29 mouse cellular contexts compared by ENCODE assay signal in the genomic region with DNA sequence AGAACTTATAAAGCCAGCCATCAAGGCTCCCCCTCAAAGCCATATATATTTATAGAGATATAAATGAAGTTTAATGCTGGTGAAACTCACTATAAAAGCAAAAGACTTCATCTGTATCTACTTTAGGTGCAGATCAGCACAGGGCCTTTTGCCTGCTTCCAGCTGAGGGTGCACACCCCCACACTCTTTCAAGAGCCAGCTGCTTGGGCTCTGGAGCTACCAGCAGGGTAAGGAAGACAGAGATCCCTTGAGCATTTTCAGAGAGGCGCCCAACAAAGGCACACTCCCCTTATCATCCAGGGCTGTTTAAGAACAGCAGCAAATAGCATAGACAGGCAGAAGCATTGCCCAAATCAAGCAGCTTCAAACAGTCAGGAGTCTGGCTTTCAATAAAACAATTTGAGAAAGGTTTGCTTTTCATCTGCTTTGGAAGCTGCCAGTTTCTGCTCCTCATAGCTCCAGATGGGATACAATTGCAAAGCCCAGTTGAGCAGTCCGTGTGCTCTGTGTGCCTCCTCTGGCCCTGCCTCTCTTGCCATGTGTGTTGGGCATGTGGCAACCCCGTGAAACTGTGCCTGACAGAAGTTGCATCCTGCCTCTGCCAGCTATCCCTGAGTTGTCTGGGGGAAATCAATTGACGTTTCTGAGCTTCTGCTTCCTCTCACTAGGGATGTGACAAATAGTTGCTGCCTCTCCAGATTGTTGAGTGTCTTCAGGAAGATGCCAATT. TPM values are rescaled to one million over a fixed set of nuclear protein-coding genes. Genes with fewer than 3 reads are reported as not detected.
A peak's percentile ranks its signal among the peaks of the same experiment; 100 is the strongest.
DNase-seq lines count a peak whose midpoint lies in the region; ATAC-seq and TF ChIP-seq lines count a peak whose summit lies in the region.
"Had no signal": no experiment of that assay in that cellular context is flagged by ENCODE, and none has a peak within 500 bp of the region (broad histone marks: within the 10 kb centered on the region; RNA-seq: fewer than 3 reads in every experiment).

No protein-coding gene starts in this region.

- H3K9ac ChIP-seq in forebrain, embryonic 14.5 days (ENCODE audit: low read length), result no peak overlapping the region
- no peak overlapping the region for H3K9ac ChIP-seq in forebrain, embryonic 11.5 days (ENCODE audit: low read length)
- no peak overlapping the region for H3K9ac ChIP-seq in hindbrain, postnatal 0 days (replicated peaks; ENCODE audit: low read length)
- no peak overlapping the region for H3K9ac ChIP-seq in hindbrain, embryonic 13.5 days
- H3K9ac ChIP-seq: forebrain, embryonic 12.5 days; heart, embryonic 13.5 days; hindbrain, embryonic 14.5 days; intestine, embryonic 15.5 days; limb, embryonic 12.5 days; liver, postnatal 0 days; neural tube, embryonic 15.5 days had no signal

- no peaks in the 10 kb centered on the region for H3K9me3 ChIP-seq in forebrain, embryonic 14.5 days (replicated peaks; ENCODE audit: control insufficient read depth, low read length)
- no peaks in the 10 kb centered on the region for H3K9me3 ChIP-seq in forebrain, embryonic 11.5 days (ENCODE audit: control insufficient read depth, low read length)
- H3K9me3 ChIP-seq in hindbrain, postnatal 0 days (ENCODE audit: low read length), result no peaks in the 10 kb centered on the region
- no peaks in the 10 kb centered on the region for H3K9me3 ChIP-seq in hindbrain, embryonic 13.5 days
- H3K9me3 ChIP-seq: forebrain, embryonic 12.5 days; heart, embryonic 13.5 days; intestine, embryonic 15.5 days; limb, embryonic 12.5 days; neural tube, embryonic 15.5 days had no signal

- DNase-seq in forebrain, embryonic 14.5 days (ENCODE audit: low spot score), result peak; percentile 13
- no peak for DNase-seq in forebrain, embryonic 11.5 days (ENCODE audit: low spot score)
- peak; percentile 35 for DNase-seq in hindbrain, postnatal 0 days (ENCODE audit: low spot score)
- DNase-seq in left cerebral cortex, adult 18-20 months (ENCODE audit: low spot score in 2 of 2), result peak; percentile 19 to 22
- no peak for DNase-seq in left cerebral cortex, postnatal 14 days (ENCODE audit: low spot score in 2 of 2)
- DNase-seq in left cerebral cortex, postnatal 4 days, result peak; percentile 47
- DNase-seq: adrenal gland, postnatal 14 days; cerebellum, adult 9-10 months; gastrocnemius, postnatal 25 days; heart, adult 2 months; heart, postnatal 14 days; kidney, adult 8-10 months; kidney, postnatal 10 days; liver, postnatal 0 days; thymus, adult 2 months; thymus, postnatal 4 days had no signal

- no peak for TF ChIP-seq CTCF in hindbrain, postnatal 0 days (IDR thresholded peaks at IDR 0.05; ENCODE audit: low read depth)

- WGBS in forebrain, embryonic 14.5 days, result 46% methylated on average over 4 of the region's 4 CpGs
- WGBS in forebrain, embryonic 11.5 days, result 44% methylated on average over 4 of the region's 4 CpGs
- WGBS in hindbrain, postnatal 0 days, result 36% methylated on average over 4 of the region's 4 CpGs
- WGBS in hindbrain, embryonic 13.5 days, result 56% methylated on average over 4 of the region's 4 CpGs

- no peaks in the 10 kb centered on the region for H3K27me3 ChIP-seq in forebrain, embryonic 14.5 days (replicated peaks; ENCODE audit: control insufficient read depth, insufficient read depth, low read length)
- H3K27me3 ChIP-seq in forebrain, embryonic 11.5 days (ENCODE audit: control insufficient read depth, insufficient read depth, low read length), result no peaks in the 10 kb centered on the region
- H3K27me3 ChIP-seq in hindbrain, postnatal 0 days (ENCODE audit: insufficient read depth, low read length), result no peaks in the 10 kb centered on the region
- H3K27me3 ChIP-seq in hindbrain, embryonic 13.5 days, result 0 out of 2 replicates have a peak, but pooled peaks cover 3% of the 10 kb centered on the region
- H3K27me3 ChIP-seq: intestine, embryonic 15.5 days; neural tube, embryonic 15.5 days had no signal

- H3K36me3 ChIP-seq in forebrain, embryonic 14.5 days (ENCODE audit: control insufficient read depth, insufficient read depth, low read length), result no peaks in the 10 kb centered on the region
- no peaks in the 10 kb centered on the region for H3K36me3 ChIP-seq in forebrain, embryonic 11.5 days (ENCODE audit: control insufficient read depth, insufficient read depth, low read length)
- H3K36me3 ChIP-seq in hindbrain, postnatal 0 days (ENCODE audit: insufficient read depth, low read length), result no peaks in the 10 kb centered on the region
- H3K36me3 ChIP-seq in hindbrain, embryonic 13.5 days, result no peaks in the 10 kb centered on the region
- H3K36me3 ChIP-seq: forebrain, embryonic 12.5 days; heart, embryonic 13.5 days; intestine, embryonic 15.5 days; limb, embryonic 12.5 days; neural tube, embryonic 15.5 days had no signal

- H3K4me2 ChIP-seq in forebrain, embryonic 14.5 days (ENCODE audit: low read length), result no peak overlapping the region
- H3K4me2 ChIP-seq in forebrain, embryonic 11.5 days (ENCODE audit: low read depth, low read length, severe bottlenecking), result no peak overlapping the region
- H3K4me2 ChIP-seq in hindbrain, postnatal 0 days (ENCODE audit: low read depth, low read length), result no peak overlapping the region
- no peak overlapping the region for H3K4me2 ChIP-seq in hindbrain, embryonic 13.5 days
- H3K4me2 ChIP-seq: forebrain, embryonic 12.5 days; heart, embryonic 13.5 days; hindbrain, embryonic 14.5 days; intestine, embryonic 15.5 days; limb, embryonic 12.5 days; liver, embryonic 11.5 days; neural tube, embryonic 15.5 days had no signal

- no peak for ATAC-seq in forebrain, embryonic 14.5 days
- ATAC-seq in forebrain, embryonic 11.5 days (replicated peaks; ENCODE audit: low FRiP score), result no peak
- peak; percentile 63; the same call in 1 of the 2 replicates for ATAC-seq in hindbrain, postnatal 0 days
- ATAC-seq in hindbrain, embryonic 13.5 days (ENCODE audit: low FRiP score), result no peak
- ATAC-seq: CD4-positive, CD25-positive, alpha-beta regulatory T cell, adult 4 months; intestine, embryonic 15.5 days; liver, postnatal 0 days; lung, postnatal 0 days; midbrain, embryonic 16.5 days had no signal

- H3K4me1 ChIP-seq in forebrain, embryonic 14.5 days (ENCODE audit: control insufficient read depth, insufficient read depth, low read length), result no peaks in the 10 kb centered on the region; the same call in 1 of the 2 replicates
- peaks cover 5% of the 10 kb centered on the region; the same call in 1 of the 2 replicates for H3K4me1 ChIP-seq in forebrain, embryonic 11.5 days (replicated peaks; ENCODE audit: control insufficient read depth, insufficient read depth, low read length)
- peaks cover 6% of the 10 kb centered on the region for H3K4me1 ChIP-seq in hindbrain, postnatal 0 days (ENCODE audit: insufficient read depth, low read length)
- H3K4me1 ChIP-seq in hindbrain, embryonic 13.5 days (replicated peaks), result peaks cover 14% of the 10 kb centered on the region
- H3K4me1 ChIP-seq: intestine, embryonic 15.5 days had no signal

- H3K4me3 ChIP-seq in forebrain, embryonic 14.5 days (ENCODE audit: low read depth, low read length), result no peak overlapping the region
- no peak overlapping the region for H3K4me3 ChIP-seq in forebrain, embryonic 11.5 days (ENCODE audit: low read depth, low read length)
- no peak overlapping the region for H3K4me3 ChIP-seq in hindbrain, postnatal 0 days (ENCODE audit: low read length)
- H3K4me3 ChIP-seq in hindbrain, embryonic 13.5 days, result no peak overlapping the region
- H3K4me3 ChIP-seq: forebrain, embryonic 12.5 days; heart, adult 2 months; heart, embryonic 13.5 days; intestine, embryonic 15.5 days; limb, embryonic 12.5 days; neural tube, embryonic 15.5 days had no signal

- H3K27ac ChIP-seq in forebrain, embryonic 14.5 days (ENCODE audit: low read depth, low read length), result no peak overlapping the region
- H3K27ac ChIP-seq in forebrain, embryonic 11.5 days (ENCODE audit: low read depth, low read length), result no peak overlapping the region
- H3K27ac ChIP-seq in hindbrain, postnatal 0 days, result no peak overlapping the region
- no peak overlapping the region for H3K27ac ChIP-seq in hindbrain, embryonic 13.5 days
- H3K27ac ChIP-seq: forebrain, embryonic 12.5 days; heart, adult 2 months; heart, embryonic 13.5 days; hindbrain, embryonic 14.5 days; intestine, embryonic 15.5 days; limb, embryonic 12.5 days; macrophage; neural tube, embryonic 15.5 days; stomach, postnatal 0 days had no signal

- intact Hi-C loops in left cerebral cortex, postnatal 14 days (cut with DNase I), result no loop called here
- intact Hi-C loops in left cerebral cortex, postnatal 4 days (cut with DNase I), result no loop called here

RNA-seq across cellular contexts. Expression of a gene that starts 9.4 kb away (rescaled TPM):
- polyA plus RNA-seq in forebrain, embryonic 14.5 days (2014; fragmentation: Nextera tagmentation; extraction: Ambion mirVana), result 2.6 and 3.9 TPM in 2 replicates
- 0.19 and 0.77 TPM in 2 replicates for polyA plus RNA-seq in forebrain, embryonic 11.5 days (2014; fragmentation: Nextera tagmentation; extraction: Ambion mirVana)
- 51.5 and 58.0 TPM in 2 replicates for total RNA-seq in hindbrain, postnatal 0 days (2014; rRNA removed)
- polyA plus RNA-seq in hindbrain, postnatal 0 days (2015; fragmentation: Nextera tagmentation; extraction: Ambion mirVana), result 5.4 and 6.0 TPM in 2 replicates
- polyA plus RNA-seq in hindbrain, embryonic 13.5 days (2015; fragmentation: Nextera tagmentation; extraction: Ambion mirVana), result 2.7 and 3.0 TPM in 2 replicates
- total RNA-seq in left cerebral cortex, adult 18-20 months (2021), result 100 to 1,000 TPM; 117 TPM
- total RNA-seq in left cerebral cortex, postnatal 14 days (2021), result 100 to 1,000 TPM; 126 to 151 TPM
- 10 to 100 TPM; 72.5 to 90.4 TPM for total RNA-seq in left cerebral cortex, postnatal 4 days (2021)
- polyA plus RNA-seq: CD4-positive, CD25-positive, alpha-beta regulatory T cell, adult 4 months; heart, embryonic 13.5 days; limb, embryonic 12.5 days; liver, postnatal 0 days; lung, postnatal 0 days; macrophage had no signal

Comparison
In these comparisons a context has a peak if more than half of its experiments do, and no peak if none do; other contexts are left out.
1. DNase-seq: peak in forebrain, embryonic 14.5 days (single experiment), hindbrain, postnatal 0 days (single experiment), left cerebral cortex, adult 18-20 months (2 of 2) and left cerebral cortex, postnatal 4 days (single experiment); none in forebrain, embryonic 11.5 days (single experiment) and left cerebral cortex, postnatal 14 days (0 of 2).